Mouse (Mus musculus): ENCODE measurements around the gene Ccdc106. TPM values are rescaled to one million over a fixed set of nuclear protein-coding genes. Genes with fewer than 3 reads are reported as not detected.
A peak's percentile ranks its signal among the peaks of the same experiment; 100 is the strongest.

Ccdc106 gene
- total and polyA plus RNA-seq, 3 experiments: 0.52 to 0.81 TPM; not detected in 1

GRCm38 (mm10) chr7:5101066-5101663, 80.8 kb downstream of the Ccdc106 start (continued):
- TF ChIP-seq CHD2 (IDR thresholded peaks at IDR 0.05; ENCODE audit: low read length): peak; percentile 83
- TF ChIP-seq ZC3H11A (IDR thresholded peaks at IDR 0.05; ENCODE audit: low read depth, low read length): no peak
- peak; percentile 67 for TF ChIP-seq SIN3A (IDR thresholded peaks at IDR 0.05; ENCODE audit: low read length)
- no peak for TF ChIP-seq NRF1 (IDR thresholded peaks at IDR 0.05; ENCODE audit: low read depth, low read length)
- TF ChIP-seq PAX5 (IDR thresholded peaks at IDR 0.05; ENCODE audit: low read length): no peak
- 0 out of 2 replicates have a peak, but pooled peaks have one; percentile 11 for TF ChIP-seq POLR2A (IDR thresholded peaks at IDR 0.05; ENCODE audit: low read depth, low read length)
- peak; percentile 79 for TF ChIP-seq ELF1 (IDR thresholded peaks at IDR 0.05; ENCODE audit: low read depth, low read length)
- TF ChIP-seq GABPA (IDR thresholded peaks at IDR 0.05; ENCODE audit: insufficient replicate concordance, low read depth, low read length): no peak
- TF ChIP-seq CHD1 (IDR thresholded peaks at IDR 0.05; ENCODE audit: low read depth, low read length): no peak
- no peak for TF ChIP-seq KAT2A (IDR thresholded peaks at IDR 0.05; ENCODE audit: insufficient replicate concordance, low read length)
- no peak for TF ChIP-seq ZNF384 (IDR thresholded peaks at IDR 0.05; ENCODE audit: low read depth, low read length)
- peak; percentile 79 for TF ChIP-seq MEF2A (IDR thresholded peaks at IDR 0.05; ENCODE audit: borderline replicate concordance, low read depth, low read length)

DNA sequence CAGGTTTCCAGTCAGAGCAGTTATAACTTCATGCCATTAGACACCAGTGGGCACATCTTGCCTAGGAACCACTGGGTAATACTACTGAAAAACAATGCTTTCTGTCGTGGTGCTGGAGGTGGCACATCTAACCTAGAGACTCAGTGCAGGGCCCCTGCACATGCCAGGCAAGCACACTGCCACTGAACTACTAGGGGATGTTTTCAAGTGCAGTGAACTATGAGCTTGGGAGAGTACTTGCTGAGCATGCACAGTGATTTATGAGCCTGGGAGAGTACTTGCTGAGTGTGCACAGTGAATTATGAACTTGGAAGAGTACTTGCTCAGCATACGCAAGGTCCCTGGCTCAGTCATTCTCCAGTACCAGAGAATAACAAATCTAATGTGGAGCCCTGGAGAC, 82.2 kb downstream of the Ccdc106 start:
- dilution Hi-C loops (cut with MboI; ENCODE audit: extremely low pct_ligation_motif_present, extremely low pct_unique_long_range_greater_than_20kb, low sequenced_read_pairs) (no loop called here), in situ Hi-C loops (cut with MboI; ENCODE audit: low pct_ligation_motif_present, low pct_unique_long_range_greater_than_20kb, low sequenced_read_pairs) (no loop called here)
- H3K27me3 ChIP-seq (replicated peaks): no peaks in the 10 kb centered on the region
- peaks cover 18 to 28% of the 10 kb centered on the region in 2 experiments for H3K36me3 ChIP-seq (replicated peaks in 1 of 2; ENCODE audit: control insufficient read depth in 1 of 2, insufficient read depth in 1 of 2, low read length in 1 of 2)
- no peak for DNase-seq (ENCODE audit: extremely low read depth)
- H3K27ac ChIP-seq (ENCODE audit: insufficient read depth, low read depth): no peak overlapping the region
- H3K4me2 ChIP-seq (ENCODE audit: insufficient read depth, low read depth, poor library complexity, severe bottlenecking): no peak overlapping the region
- no peak overlapping the region for H3K4me3 ChIP-seq (replicated peaks in 1 of 3; ENCODE audit: low read depth in 2 of 3, low read length in 2 of 3, poor library complexity in 1 of 3)
- TF ChIP-seq SMC3 (IDR thresholded peaks at IDR 0.05; ENCODE audit: low read depth, low read length): no peak
- no peak for TF ChIP-seq KAT2A (IDR thresholded peaks at IDR 0.05; ENCODE audit: insufficient replicate concordance, low read length)
- no peak for TF ChIP-seq NRF1 (IDR thresholded peaks at IDR 0.05; ENCODE audit: low read depth, low read length)
- TF ChIP-seq PAX5 (IDR thresholded peaks at IDR 0.05; ENCODE audit: low read length): no peak
- no peak for TF ChIP-seq E2F4 (IDR thresholded peaks at IDR 0.05; ENCODE audit: insufficient replicate concordance, low read depth, low read length)
- TF ChIP-seq USF1 (IDR thresholded peaks at IDR 0.05; ENCODE audit: low read depth, low read length): no peak
- TF ChIP-seq HCFC1 (IDR thresholded peaks at IDR 0.05; ENCODE audit: low read depth, low read length): no peak
- no peak for TF ChIP-seq IRF4 (IDR thresholded peaks at IDR 0.05; ENCODE audit: low read depth, low read length)
- TF ChIP-seq SIN3A (IDR thresholded peaks at IDR 0.05; ENCODE audit: low read length): no peak
- no peak for TF ChIP-seq MAX (IDR thresholded peaks at IDR 0.05; ENCODE audit: low read length)
- no peak for TF ChIP-seq JUN (IDR thresholded peaks at IDR 0.05; ENCODE audit: insufficient read depth, low read depth, low read length)
- TF ChIP-seq MXI1 (IDR thresholded peaks at IDR 0.05; ENCODE audit: low read depth, low read length): no peak
- no peak for TF ChIP-seq ZC3H11A (IDR thresholded peaks at IDR 0.05; ENCODE audit: low read depth, low read length)
- H3K9me3 ChIP-seq (replicated peaks; ENCODE audit: low read length): no peaks in the 10 kb centered on the region
- no peaks in the 10 kb centered on the region for H3K79me2 ChIP-seq (replicated peaks; ENCODE audit: control insufficient read depth, extremely low read depth, insufficient read depth, poor library complexity, severe bottlenecking)
- peaks cover 11 to 40% of the 10 kb centered on the region in 2 experiments for H3K4me1 ChIP-seq (ENCODE audit: control insufficient read depth in 1 of 2, insufficient read depth in 2 of 2)
- H3K9ac ChIP-seq (ENCODE audit: insufficient read depth, low read depth): no peak overlapping the region

Measured in CH12.LX (cell line).